Mouse (Mus musculus) monocyte, adult 5-6 weeks (primary cell): ENCODE data around the gene Arhgap32. TPM values are rescaled to one million over a fixed set of nuclear protein-coding genes. Genes with fewer than 3 reads are reported as not detected.
"Not testable (repeated sequence)": the region's sequence is repeated elsewhere in the genome, so short reads cannot be mapped to it uniquely, and the experiment has no call there.

Experiments used
- ATAC-seq: fragments of 153-309, 156-312 bp; replicated peaks from 2 replicates; pipeline ENCODE4 v1.8.0; 2017; ENCODE audit warnings: mild to moderate bottlenecking; ENCODE audit not compliant: low TSS enrichment, insufficient number of reproducible peaks, severe bottlenecking, poor library complexity, low FRiP score
- total RNA-seq: library from RNA; stranded (forward); fragments of 200-1000, 200-491, 200-594 nt; gene quantifications from 3 replicates; pipeline ENCODE4 v1.2.3, GENCODE M21; 2017

Arhgap32 gene
- total RNA-seq, 1 experiment from 2014 or later = 3.7 TPM

DNA sequence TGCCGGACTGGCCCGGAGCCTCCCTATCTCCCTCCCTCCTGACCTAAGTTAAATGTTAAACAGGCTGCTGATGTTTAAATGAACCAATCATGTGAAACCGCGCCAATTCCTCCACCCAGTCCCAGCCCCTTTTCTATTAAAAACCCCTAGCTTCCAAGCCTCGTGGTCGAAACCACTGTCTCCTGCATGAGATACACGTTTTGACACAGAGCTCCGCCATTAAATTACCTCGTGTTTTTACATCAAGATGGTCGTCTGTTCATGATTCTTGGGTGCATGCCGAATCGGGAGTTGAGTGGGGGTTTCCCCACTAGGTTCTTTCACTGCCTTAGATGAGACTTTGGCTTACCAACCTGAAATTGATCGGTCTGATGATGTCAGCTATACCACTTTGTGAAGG lies 5.3 kb downstream of the Arhgap32 start:
- not testable (repeated sequence) for ATAC-seq

DNA sequence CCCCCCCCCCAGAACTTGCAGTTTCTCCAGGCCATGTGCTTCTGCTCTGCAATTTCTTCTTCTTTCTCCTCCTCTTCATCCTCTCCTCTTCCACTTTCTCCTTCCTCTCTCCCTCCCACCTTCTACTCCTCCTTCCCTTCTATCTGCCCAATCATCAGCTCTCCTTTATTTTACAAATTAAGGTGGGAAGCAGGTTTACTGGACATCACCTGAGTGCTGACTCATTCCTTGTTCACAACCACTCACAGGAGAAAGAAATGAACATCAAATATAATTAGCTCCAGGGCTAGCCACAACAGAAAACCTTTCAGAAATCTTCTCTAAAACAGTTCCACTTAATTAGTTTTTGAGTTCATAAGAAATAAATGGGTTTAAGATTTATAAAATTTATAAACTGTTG lies 20.3 kb downstream of the Arhgap32 start:
- no peak for ATAC-seq

DNA sequence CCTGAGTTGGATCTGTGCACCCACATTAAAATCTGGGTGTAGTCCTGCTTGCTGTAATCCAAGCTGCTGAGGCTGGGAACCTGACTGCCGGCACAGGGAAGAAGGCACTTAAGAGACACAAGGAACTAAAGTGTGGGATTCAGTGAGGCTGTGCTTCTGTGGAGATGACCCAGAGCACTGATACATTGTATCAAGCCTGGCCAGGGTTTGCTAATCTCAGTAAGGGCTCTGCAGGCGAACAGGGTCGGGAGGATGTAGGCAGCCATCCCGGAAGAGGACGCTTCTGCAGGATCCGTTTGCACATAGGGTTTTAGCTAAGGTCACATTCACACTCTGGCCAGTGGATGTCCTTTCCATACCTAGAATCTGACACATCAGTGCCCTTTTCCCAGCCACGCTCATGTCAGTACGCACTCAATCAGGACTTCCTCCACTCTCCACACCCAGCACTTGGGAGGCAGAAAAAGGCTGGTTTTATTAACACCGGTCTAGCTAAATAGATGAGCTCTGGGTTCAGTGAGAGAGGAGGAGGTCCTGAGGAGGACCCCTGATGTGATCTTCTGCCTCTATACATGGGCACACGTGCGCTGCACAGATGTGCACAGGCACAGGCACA lies 20.9 kb downstream of the Arhgap32 start:
- ATAC-seq = no peak

DNA sequence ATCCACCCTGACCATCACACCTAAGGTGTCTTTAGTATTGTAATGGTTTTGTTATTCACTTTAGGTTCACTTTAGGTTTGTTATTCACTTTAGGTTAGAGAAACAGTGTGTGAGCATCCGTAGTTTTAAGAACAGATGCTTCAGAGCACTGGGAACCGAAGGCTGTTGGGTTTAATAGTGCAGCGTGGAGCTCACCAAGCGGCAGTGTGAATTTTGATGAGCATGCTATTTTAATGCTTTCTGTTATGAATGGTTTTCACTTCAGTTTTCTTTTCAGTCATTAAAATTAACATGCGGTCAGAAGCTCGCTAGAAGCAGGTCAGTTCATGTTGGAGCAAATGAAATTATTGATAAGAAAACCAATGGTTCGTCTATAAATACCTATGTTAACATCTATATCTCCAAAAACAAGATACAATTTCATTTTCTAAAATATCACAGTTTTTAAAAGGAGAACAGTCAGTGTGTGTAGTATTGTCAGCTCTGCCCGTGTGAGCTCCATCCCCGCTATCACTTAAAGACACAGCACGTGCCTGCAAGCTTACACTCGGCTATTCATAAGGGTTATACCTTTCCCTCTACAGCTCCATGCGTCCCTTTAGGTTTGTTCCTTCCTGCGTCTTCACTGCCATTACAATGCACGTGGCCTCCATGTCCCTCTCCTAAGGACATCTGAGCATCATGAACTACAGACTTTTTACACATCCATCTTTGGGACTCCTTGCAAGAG lies 21.9 kb downstream of the Arhgap32 start:
- no peak for ATAC-seq

DNA sequence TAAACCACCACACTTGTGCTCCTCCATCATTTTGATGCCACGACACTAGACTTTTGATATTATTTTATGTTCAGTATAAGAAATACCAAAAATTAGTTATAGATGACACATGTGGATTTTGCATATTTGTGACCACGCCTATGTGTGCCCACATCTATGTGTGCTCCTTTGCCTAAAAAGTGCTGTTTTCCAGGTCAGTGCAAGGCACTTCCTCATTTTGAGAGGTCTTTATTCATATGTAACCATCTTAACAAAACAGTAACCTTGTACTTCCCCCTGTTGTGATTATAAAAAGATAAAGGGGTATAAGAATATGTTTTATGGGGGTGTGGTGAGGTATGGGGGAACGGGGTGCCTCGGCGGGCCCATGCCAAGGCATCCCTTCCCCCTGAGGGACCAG lies 22.7 kb downstream of the Arhgap32 start:
- ATAC-seq = no peak

DNA sequence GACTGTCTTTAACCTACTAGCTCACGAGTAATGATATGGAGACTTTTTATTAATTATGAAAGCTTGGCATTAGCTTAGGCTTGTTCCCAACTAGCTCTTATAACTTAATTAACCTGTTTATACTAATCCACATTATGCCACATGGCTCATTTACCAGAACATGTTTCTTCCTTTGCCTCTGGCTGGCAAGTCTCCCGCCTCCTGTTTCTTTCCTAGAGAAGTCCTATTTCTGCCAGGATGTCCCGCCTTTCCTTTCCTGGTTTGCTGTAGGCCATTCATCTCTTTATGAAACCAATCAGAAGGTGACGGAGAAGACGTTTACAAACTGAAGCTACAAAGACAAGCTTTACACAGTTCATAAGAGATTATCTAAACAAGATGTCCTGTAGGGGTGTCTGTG lies 23.7 kb downstream of the Arhgap32 start:
- no peak for ATAC-seq

DNA sequence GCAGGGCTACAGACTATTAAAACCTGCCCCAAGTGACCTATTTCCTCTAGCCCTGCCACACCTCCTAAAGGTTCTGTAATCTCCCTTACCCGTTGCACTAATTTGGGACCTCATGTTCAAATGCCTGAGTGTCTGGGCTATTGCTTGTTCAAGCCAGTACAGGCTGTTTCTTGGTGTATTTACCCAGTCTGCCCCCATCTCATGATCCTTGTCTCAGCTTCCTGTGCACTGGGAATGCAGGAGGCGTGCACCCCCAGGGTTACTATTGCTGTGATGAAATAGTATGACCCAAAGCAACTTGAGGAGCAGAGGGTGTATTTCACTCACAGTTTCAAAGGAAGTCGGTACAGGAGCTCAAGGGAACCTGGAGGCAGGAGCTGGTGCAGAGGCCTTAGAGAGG lies 26.9 kb downstream of the Arhgap32 start:
- ATAC-seq = no peak

DNA sequence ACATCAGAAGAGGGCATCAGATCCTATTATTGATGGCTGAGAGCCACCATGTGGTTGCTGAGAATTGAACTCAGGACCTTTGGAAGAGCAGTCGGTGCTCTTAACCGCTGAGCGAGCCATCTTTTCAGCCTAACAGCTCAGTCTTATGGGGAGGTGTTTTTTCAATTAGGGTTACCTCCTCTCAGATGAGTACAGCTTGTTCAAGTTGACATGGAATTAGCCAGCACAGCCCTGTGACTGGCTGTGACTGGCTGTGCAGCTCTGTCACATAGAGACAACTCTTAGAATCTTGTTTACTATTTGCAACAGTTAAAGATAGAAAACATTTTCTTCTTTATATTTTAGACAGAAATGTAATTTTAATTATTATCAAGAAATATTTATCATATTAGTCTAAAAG lies 27.5 kb downstream of the Arhgap32 start:
- no peak for ATAC-seq

DNA sequence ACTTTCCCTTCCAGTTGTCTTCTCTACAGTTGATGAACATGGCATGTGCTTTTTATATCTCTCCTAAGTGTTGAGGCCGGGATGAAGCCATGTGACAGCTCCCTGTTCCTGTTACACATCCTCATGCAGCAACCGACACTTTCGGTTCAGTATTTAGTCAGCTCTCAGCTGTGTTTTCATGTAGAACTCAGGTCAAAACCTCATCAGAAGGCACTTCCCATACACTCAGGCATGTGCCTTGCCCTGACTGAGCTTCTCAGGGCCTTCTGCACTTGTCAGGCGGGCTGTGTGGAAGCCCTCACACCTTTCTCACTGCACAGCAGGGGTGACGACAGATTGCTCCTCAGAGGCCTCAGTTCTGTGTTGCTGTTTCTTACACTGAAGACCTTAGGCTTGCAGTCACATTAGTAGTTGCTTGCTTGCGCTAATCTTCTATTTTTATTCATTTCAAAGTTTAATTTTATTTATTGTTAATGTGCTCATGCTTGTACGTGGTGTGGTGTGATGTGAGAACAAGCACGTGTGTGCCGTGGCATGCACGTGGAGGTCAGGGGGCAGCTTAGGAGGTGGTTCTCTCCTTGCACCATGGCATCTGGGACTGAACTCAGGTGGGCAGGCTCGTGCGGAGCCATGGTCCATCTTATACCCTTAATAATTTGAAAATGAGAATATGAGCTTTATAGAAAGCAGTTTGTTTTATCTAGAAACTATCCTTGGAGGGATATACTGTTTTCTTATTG lies 30.5 kb downstream of the Arhgap32 start:
- ATAC-seq = peak; percentile 80

DNA sequence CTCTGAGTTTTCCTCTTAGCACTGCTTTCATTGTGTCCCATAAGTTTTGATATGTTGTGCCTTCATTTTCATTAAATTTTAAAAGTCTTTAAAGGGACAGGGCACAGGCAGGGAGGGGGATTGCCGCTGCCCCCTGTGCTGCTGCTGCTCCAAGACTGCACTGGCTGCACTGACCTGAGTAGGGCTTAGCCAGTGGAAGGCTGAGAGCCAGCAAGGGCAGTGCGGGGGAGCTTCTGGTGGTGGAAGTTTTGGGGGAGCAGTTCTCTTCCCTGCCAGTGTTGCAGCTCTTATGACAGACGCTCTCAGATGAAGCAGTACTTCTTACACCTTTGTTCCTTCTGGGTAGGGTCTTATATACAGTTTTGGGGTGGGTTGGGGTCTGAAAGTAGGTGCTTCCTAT lies 33.3 kb downstream of the Arhgap32 start:
- ATAC-seq = no peak

DNA sequence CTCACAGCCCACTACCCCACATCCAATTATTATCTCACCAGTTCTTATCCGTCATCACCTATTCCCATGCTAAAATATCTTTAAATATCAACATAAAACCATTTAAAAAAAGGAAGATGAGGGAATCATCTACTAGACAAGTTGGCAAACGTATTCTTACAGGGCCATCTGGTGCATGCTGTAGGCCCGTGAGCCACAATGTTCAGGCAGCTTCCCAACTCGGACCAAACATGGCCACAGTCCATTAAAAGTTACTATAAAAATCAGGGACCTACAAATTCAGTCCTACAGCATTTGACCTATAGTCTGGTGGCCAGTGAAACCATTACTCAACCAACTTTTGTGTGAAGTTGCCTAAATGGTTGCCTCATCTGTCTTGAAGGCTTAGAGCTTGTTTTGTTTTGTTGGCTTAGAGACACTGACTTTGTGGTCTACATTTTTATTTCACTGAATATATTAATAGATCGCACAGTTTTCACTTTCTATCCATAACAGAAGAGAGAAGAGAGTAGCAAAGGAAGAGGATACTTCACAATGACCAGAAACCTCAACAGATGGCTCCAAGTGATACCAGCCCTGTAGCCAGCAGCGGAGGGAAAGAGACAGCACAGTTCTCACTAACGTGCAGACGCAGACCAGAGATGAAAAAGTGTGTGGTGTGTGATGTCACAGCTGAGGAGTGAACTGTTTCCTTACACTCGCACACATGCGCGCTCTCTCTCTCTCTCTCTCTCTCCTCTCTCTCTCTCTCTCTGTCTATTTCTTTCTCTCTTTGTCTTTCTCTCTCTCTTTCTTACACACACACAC lies 34.1 kb downstream of the Arhgap32 start:
- peak; percentile 63 for ATAC-seq

DNA sequence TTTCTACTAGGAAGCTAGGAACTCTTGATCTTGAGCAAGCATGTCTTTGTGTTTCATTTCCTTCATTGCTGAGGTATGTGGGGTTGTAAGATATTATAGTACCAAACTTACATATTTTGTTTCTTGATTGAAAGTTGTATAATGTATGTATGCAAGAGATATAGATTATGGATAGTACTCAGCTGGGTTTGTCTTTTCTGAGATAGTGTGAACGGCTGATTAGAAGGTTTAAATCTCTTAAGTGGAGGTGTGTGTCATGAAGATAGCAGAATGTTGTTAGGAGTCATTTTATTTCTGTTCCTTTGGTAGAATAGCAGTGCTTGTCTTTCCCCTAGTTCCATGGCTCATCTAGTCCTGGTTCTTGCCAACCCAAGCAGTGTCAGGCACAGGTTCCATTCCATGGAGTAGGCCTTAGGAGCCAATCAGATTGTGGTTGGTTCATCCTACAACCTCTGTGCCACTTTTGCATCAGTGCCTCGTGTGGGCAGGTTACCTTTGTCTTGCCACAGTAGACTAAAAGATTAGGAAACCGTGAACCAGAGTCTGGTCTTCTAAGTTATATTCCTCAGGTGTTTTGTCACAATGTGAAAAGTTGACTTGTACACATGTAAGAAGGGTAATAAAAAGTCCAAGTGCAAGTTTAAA lies 38.9 kb downstream of the Arhgap32 start:
- ATAC-seq = no peak

DNA sequence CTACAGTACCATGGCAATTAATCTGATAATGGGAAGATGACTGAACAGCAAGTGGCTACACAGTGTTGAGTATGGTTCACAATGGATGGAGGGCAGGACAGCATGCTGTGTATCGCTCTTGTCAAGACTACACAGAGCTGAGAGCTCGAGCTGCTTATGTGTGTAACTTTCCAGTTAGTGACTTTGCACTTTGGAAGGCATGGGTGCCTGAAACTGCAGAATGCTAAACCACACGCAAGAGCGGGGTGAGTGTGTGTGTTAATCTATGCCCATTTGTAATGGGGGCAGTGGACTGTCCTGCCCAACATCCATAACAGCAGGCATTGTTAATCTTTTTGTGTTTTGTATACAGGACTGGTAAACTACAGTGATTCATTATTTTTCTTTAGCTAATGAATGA lies 40.8 kb downstream of the Arhgap32 start:
- no peak for ATAC-seq

DNA sequence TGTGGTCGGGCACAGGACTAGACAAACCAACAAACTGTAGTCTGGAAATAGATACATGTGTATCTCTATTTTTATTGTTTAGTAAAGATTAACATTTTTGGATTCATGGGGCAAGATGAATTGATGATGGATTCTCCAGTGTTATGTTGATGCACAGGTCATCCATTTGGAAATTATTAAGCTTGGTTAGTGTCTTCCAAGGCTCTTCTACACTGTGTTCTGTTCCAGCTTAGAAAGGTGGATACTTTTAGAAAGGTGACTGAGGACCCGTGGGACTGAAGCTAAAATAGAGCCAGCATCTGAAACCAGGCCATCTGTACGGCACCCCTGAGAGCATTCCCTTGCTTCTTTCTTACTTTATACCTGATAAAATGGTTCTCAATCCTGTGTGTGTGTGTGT lies 41.3 kb downstream of the Arhgap32 start:
- ATAC-seq = no peak

DNA sequence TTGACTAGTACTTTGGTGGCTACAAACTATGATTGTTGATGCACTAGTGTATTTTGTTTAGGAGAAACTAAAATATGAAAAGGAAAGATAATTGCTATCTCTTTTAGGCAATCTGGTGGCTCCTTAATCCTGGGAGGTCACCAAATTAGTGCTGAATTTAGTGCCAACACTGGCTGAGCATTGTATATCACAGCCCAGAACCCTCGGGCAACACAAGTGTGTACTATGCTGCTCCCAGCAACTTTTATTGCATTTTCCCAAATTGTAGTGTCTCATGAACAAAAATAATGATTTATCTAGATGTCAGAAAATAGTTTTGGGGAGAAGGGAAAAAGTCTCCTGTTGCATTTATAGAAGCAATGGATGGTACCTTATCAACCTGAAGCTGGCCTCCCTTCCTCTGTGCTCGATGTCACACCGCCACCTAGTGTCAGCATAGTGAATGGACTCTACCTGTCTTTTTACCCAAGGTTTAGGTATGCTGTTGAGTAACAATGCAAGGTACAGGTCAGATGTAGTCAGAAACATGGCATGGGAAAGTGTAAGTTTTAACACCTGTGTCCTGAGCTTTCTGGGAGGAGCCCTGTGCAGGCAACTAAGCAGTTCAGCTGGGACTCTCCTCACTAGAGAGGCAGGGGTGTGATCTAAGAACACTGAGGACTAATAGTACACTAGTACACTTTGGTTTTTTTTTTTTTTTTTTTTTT lies 43.1 kb downstream of the Arhgap32 start:
- peak; percentile 79 for ATAC-seq

DNA sequence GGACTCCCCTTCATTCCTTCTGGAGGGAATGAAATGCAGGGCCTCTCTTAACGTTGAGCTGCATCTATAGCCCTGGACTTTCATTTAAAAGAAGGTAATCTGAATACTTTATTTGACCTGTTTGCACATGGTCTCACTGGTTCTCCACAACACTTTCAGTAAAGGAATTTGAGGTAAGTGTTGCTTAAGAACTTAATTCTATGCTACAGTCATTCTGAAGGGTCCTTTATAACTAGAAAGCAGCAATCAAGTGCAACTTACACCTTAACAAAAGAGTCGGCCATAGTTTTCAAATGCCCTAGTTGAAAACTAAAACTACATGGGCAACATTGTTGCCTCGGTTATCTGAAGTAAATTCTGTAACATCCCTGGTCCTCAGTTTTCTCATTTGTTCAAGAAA lies 43.8 kb downstream of the Arhgap32 start:
- no peak for ATAC-seq

DNA sequence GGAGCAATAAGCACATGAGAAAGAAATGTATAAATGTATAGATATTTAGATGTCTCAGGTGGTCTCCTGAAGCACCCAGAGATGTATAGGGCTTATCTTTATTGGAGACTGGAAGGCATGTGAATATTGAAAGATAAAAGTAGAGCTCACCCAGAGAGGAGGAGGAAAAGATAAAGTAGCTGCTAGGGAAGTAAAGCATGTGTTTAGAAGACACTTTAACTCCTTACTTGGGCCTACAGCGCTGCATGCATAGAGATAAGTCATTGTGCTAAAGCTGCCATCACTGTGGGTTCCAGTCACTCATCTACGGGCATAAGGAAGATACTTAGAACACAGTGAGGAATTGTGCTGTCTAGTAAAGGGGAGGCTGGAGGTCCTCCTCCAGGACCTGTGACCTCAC lies 46.9 kb downstream of the Arhgap32 start:
- no peak for ATAC-seq

DNA sequence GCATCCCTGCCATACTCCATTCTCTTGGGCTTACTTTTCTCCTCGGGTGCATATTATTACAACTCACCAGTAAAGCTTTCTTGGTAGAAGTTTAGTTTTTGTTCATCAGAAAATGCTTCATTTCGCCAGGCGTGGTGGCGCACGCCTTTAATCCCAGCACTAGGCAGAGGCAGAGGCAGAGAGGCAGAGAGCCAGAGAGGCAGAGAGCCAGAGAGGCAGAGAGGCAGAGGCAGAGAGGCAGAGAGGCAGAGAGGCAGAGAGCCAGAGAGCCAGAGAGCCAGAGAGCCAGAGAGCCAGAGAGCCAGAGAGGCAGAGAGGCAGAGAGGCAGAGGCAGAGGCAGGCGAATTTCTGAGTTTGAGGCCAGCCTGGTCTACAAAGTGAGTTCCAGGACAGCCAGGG lies 47.9 kb downstream of the Arhgap32 start:
- not testable (repeated sequence) for ATAC-seq
